Mouse (Mus musculus) heart, postnatal 0 days (tissue): ENCODE data around the gene Marc2.

ENCODE experiments used
- CTCF ChIP-seq: IDR thresholded peaks from 2 replicates; pipeline ENCODE4 v1.5.1; 2016; ENCODE audit warnings: antibody characterized with exemption, control low read depth, low read depth
- EP300 ChIP-seq: IDR thresholded peaks from 2 replicates; pipeline ENCODE4 v1.6.1; 2016; ENCODE audit warnings: antibody characterized with exemption, low read depth

DNA sequence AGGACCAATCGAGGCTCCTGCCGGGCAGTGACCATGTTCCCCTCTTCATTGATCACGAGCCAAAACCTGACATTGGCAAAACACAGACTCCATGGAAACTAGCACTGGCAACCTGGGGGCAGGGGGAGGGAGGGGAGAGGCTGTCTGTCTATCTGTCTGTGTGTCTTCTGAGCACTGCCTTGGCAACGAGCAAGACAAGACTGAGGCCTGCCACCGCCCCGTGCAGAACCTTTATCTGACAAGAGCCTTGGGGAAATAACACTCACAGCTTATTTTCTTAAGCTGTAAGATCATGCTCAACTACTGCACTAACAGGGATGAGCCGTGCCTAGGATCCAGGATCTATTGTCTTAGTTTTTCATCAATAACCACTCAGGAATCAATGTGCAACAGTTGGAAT lies 39.1 kb downstream of the Marc2 start:
- TF ChIP-seq CTCF (no peak), EP300 (no peak)
